Mouse (Mus musculus): ENCODE measurements around the gene AU015836.

GRCm38 (mm10) chrX:94016891-94017290 lies 48.4 kb downstream of the AU015836 start:
- TF ChIP-seq POLR2A (IDR thresholded peaks at IDR 0.05; ENCODE audit: control insufficient read depth, extremely low read depth, insufficient read depth, low read length, poor library complexity): no peak
- TF ChIP-seq CTCF (IDR thresholded peaks at IDR 0.05; ENCODE audit: borderline replicate concordance, control insufficient read depth, extremely low read depth, insufficient read depth, low read length, poor library complexity): no peak

Measured in thymus, adult 2 months (tissue).